Mouse (Mus musculus) CD4-positive naive resting alpha-beta T cell, adult 76 days (primary cell): Measurements from ENCODE around the gene Fam24b. TPM values are rescaled to one million over a fixed set of nuclear protein-coding genes. Genes with fewer than 3 reads are reported as not detected.

Source experiments
- total RNA-seq: library from RNA; stranded (reverse); gene quantifications from one replicate; pipeline ENCODE4 v1.2.4, GENCODE M21; 2023

Gene Fam24b
- total RNA-seq: not detected

GRCm38 (mm10) chr7:131329416-131329815 lies at the start of gene Fam24b:
Fam24b (minus strand) TSS chr7:131329516.

GRCm38 (mm10) chr7:131370648-131371469 lies 41.5 kb upstream of the Fam24b start, which contains the start of gene Pstk:
Pstk (plus strand) TSS chr7:131371141.

GRCm38 (mm10) chr7:131362615-131363300 lies 33.4 kb upstream of the Fam24b start, which contains the start of gene 2310057M21Rik:
2310057M21Rik (minus strand) TSS chr7:131362759.

GRCm38 (mm10) chr7:131333564-131333963 lies 4.2 kb upstream of the Fam24b start, which contains the start of gene Fam24a:
Fam24a (plus strand) TSS chr7:131333864.

GRCm38 (mm10) chr7:131322192-131322591 lies 7.1 kb downstream of the Fam24b start, which contains the start of gene Cuzd1:
Cuzd1 (minus strand) TSS chr7:131322292.

Other genes starting within 250 kb of the Fam24b start
- not detected for gene 4933402N03Rik, start 183.2 kb downstream of the Fam24b start, total RNA-seq
- gene 5430419D17Rik, start 155.1 kb downstream of the Fam24b start, total RNA-seq: not detected
- not detected for gene Cuzd1, start 7.2 kb downstream of the Fam24b start, total RNA-seq
- gene Fam24a, start 4.3 kb upstream of the Fam24b start, total RNA-seq: not detected
- 13.1 TPM for gene 2310057M21Rik, start 33.2 kb upstream of the Fam24b start, total RNA-seq
- gene Pstk, start 41.6 kb upstream of the Fam24b start, total RNA-seq: 14.7 TPM
- gene Ikzf5, start 81.0 kb upstream of the Fam24b start, total RNA-seq: 83.1 TPM
- gene Acadsb, start 81.1 kb upstream of the Fam24b start, total RNA-seq: 12.2 TPM
- not detected for gene Hmx3, start 213.4 kb upstream of the Fam24b start, total RNA-seq
- gene Hmx2, start 219.3 kb upstream of the Fam24b start, total RNA-seq: not detected
- 58.1 TPM for gene Bub3, start 230.7 kb upstream of the Fam24b start, total RNA-seq